Mouse (Mus musculus) midbrain, embryonic 13.5 days (tissue): ENCODE results near the gene Srp54b. TPM values are rescaled to one million over a fixed set of nuclear protein-coding genes. Genes with fewer than 3 reads are reported as not detected.
A peak's percentile ranks its signal among the peaks of the same experiment; 100 is the strongest.
"Not testable (repeated sequence)": the region's sequence is repeated elsewhere in the genome, so short reads cannot be mapped to it uniquely, and the experiment has no call there.

Source experiments
- ATAC-seq: fragments of 200-750 bp; cut with Nextera tagmentation; 2 replicates; pipeline ENCODE4 v1.8.0; 2017; ENCODE audit warnings: mild to moderate bottlenecking, moderate TSS enrichment, moderate library complexity
- H3K27ac ChIP-seq: fragments of 300-500 bp; sonication (generic); 2 replicates; pipeline ENCODE4 v1.5.1; 2015; ENCODE audit warnings: inconsistent platforms, mild to moderate bottlenecking, moderate library complexity
- H3K27me3 ChIP-seq: fragments of 300-500 bp; sonication (generic); 2 replicates; pipeline ENCODE4 v1.6.1; 2015; ENCODE audit warnings: mild to moderate bottlenecking, inconsistent platforms
- H3K36me3 ChIP-seq: fragments of 300-500 bp; sonication (generic); 2 replicates; pipeline ENCODE4 v1.6.1; 2015; ENCODE audit warnings: mild to moderate bottlenecking, inconsistent platforms
- H3K4me1 ChIP-seq: fragments of 300-500 bp; sonication (generic); replicated peaks from 2 replicates; pipeline ENCODE4 v1.6.1; 2015; ENCODE audit warnings: inconsistent platforms
- H3K4me2 ChIP-seq: fragments of 300-500 bp; sonication (generic); replicated peaks from 2 replicates; pipeline ENCODE4 v1.6.1; 2015; ENCODE audit warnings: moderate library complexity, mild to moderate bottlenecking, inconsistent platforms
- H3K4me3 ChIP-seq: fragments of 300-500 bp; sonication (generic); replicated peaks from 2 replicates; pipeline ENCODE4 v1.5.1; 2015; ENCODE audit warnings: mild to moderate bottlenecking, inconsistent platforms
- H3K9ac ChIP-seq: fragments of 300-500 bp; sonication (generic); replicated peaks from 2 replicates; pipeline ENCODE4 v1.6.1; 2015; ENCODE audit warnings: mild to moderate bottlenecking, inconsistent platforms
- H3K9me3 ChIP-seq: fragments of 300-500 bp; sonication (generic); 2 replicates; pipeline ENCODE4 v1.6.1; 2016; ENCODE audit warnings: mild to moderate bottlenecking, inconsistent platforms
- WGBS: fragments of 180-500 bp; shearing (Covaris S2); methylation state at CpG from one replicate; pipeline ENCODE4 v1.1.7; 2015; 5-methylcytosine and 5-hydroxymethylcytosine counted together
- polyA plus RNA-seq: library from polyadenylated mRNA; unstranded; fragments of >200 nt; fragmentation: Nextera tagmentation; extraction: Ambion mirVana; gene quantifications from 2 replicates; pipeline ENCODE4 v1.2.1, GENCODE M21; 2015

The Srp54b gene
- polyA plus RNA-seq, 1 experiment from 2014 or later, result 63.1 TPM

DNA sequence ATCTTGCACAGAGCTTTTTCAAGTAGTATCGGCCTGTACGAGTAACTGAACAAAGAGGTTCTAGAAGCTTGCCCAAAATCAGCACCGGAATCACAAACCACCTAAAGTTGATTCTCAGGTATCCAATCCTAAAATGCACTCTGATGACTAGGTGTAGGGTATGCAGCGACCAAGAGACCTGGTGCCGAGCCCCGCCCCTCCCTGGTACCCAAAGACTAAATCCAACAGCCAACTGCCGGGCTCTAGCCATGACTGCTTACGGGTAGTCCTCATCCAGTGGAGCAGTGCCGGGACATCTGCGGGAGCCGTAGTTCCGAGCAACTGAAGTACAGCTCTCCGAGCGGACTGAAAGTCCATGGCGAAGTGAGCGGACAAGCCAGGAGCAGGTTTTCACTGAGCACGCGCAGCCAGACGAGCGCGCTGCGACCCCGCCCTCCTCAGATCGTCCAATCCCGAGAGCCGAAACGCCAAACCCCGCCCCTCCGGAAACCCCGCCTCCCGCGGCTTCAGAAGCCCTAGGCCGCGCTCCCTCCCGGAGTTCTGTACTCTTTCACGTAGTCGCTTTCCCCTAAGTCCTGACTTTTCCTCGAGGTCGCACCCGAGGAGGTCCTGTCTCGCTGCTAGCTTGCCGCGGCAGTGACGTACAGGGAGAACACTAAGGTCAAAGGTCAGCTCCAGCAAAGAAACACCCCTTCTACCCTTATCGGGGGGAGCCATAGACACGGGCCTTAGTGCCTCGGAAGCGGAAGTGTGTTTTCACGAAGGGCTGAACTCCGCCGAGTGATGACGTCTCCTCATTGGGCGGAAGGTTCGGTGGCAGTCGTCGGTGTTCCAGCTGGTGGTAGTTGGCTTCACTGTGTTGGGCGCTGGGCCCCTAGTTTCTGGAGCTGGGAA lies 75.0 kb downstream of the Srp54b start, which contains the start of gene Srp54c:
Srp54c (plus strand) TSS at position 543 of the 894 bp plus-strand sequence.
- H3K9ac ChIP-seq, result not testable (repeated sequence)

DNA sequence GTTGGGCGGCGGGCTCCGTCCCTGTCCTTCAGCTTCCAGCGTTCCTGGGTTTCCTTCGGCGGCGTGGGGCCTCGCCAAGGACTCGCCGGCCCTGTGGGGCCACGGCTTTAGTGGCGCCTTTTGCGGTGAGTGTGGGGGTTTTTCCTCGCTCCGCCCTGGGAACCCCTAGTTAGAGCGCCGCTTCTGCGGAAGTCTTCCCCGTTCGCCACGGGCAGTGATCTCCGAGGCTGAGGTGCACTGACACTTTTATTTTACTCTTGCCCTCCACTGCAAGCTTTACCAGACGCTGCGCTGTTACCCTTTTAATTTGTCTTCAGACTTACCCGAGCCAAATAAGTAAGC lies 75.6 kb downstream of the Srp54b start:
- not testable (repeated sequence) for H3K9ac ChIP-seq, H3K36me3 ChIP-seq, H3K9me3 ChIP-seq, H3K4me1 ChIP-seq, H3K27me3 ChIP-seq, H3K27ac ChIP-seq, ATAC-seq
- H3K4me3 ChIP-seq, result peak overlapping the region; percentile 40
- 0% methylated on average over 11 of the region's 25 CpGs for WGBS
- H3K4me2 ChIP-seq, result peak overlapping the region; percentile 39

More for the DNA sequence above, 75.0 kb downstream of the Srp54b start, which contains the start of gene Srp54c:
- H3K4me2 ChIP-seq, result peak within 1 kb of the TSS; percentile 39
- WGBS, result no CpG with 5 or more reads among the region's 57 CpGs
- H3K4me1 ChIP-seq, H3K27me3 ChIP-seq, H3K36me3 ChIP-seq, H3K9me3 ChIP-seq, H3K27ac ChIP-seq: not testable (repeated sequence)
- peak within 1 kb of the TSS; percentile 40 for H3K4me3 ChIP-seq
- ATAC-seq, result peak; percentile 99

Other genes with a start within 250 kb of the Srp54b start
- not detected in 2 replicates for gene Gm20403, start 168.6 kb upstream of the Srp54b start, polyA plus RNA-seq
- 16.0 and 21.8 TPM in 2 replicates for gene Baz1a, start 140.8 kb upstream of the Srp54b start, polyA plus RNA-seq
- gene 2700097O09Rik, start 75.0 kb upstream of the Srp54b start, polyA plus RNA-seq, result 36.4 and 37.4 TPM in 2 replicates
- 171 and 195 TPM in 2 replicates for gene Srp54a, start 74.8 kb upstream of the Srp54b start, polyA plus RNA-seq
- gene Fam177a, start 30.6 kb upstream of the Srp54b start, polyA plus RNA-seq, result 33.4 and 34.2 TPM in 2 replicates
- 0.35 TPM in 1 of 2 replicates, not detected in the other for gene 1700047I17Rik2, start 44.5 kb downstream of the Srp54b start, polyA plus RNA-seq
- 70.8 and 82.3 TPM in 2 replicates for gene Srp54c, start 75.1 kb downstream of the Srp54b start, polyA plus RNA-seq
- 9.2 and 11.6 TPM in 2 replicates for gene 1110008L16Rik, start 144.5 kb downstream of the Srp54b start, polyA plus RNA-seq
- 26.9 and 29.6 TPM in 2 replicates for gene Ppp2r3c, start 147.9 kb downstream of the Srp54b start, polyA plus RNA-seq
- gene Psma6, start 229.1 kb downstream of the Srp54b start, polyA plus RNA-seq, result 464 and 465 TPM in 2 replicates